Mouse (Mus musculus) liver, embryonic 12.5 days (tissue): ENCODE data around the gene Ube2g2. TPM values are rescaled to one million over a fixed set of nuclear protein-coding genes. Genes with fewer than 3 reads are reported as not detected.
A peak's percentile ranks its signal among the peaks of the same experiment; 100 is the strongest.

Experiments
- ATAC-seq: fragments of 200-750 bp; cut with Nextera tagmentation; 2 replicates; pipeline ENCODE4 v1.8.0; 2017; ENCODE audit warnings: moderate number of reproducible peaks, mild to moderate bottlenecking, moderate library complexity
- H3K27ac ChIP-seq: fragments of 300-500 bp; sonication (generic); 2 replicates; pipeline ENCODE4 v1.5.1; 2016; ENCODE audit warnings: mild to moderate bottlenecking
- H3K27me3 ChIP-seq: fragments of 300-500 bp; sonication (generic); replicated peaks from 2 replicates; pipeline ENCODE4 v1.6.1; 2016; ENCODE audit warnings: mild to moderate bottlenecking, moderate library complexity
- H3K36me3 ChIP-seq: fragments of 300-500 bp; sonication (generic); 2 replicates; pipeline ENCODE4 v1.6.1; 2016; ENCODE audit warnings: mild to moderate bottlenecking, moderate library complexity
- H3K4me1 ChIP-seq: fragments of 300-500 bp; sonication (generic); 2 replicates; pipeline ENCODE4 v1.6.1; 2016
- H3K4me2 ChIP-seq: fragments of 300-500 bp; sonication (generic); 2 replicates; pipeline ENCODE4 v1.6.1; 2016; ENCODE audit warnings: mild to moderate bottlenecking, moderate library complexity
- H3K4me3 ChIP-seq: fragments of 300-500 bp; sonication (generic); 2 replicates; pipeline ENCODE4 v1.5.1; 2016; ENCODE audit warnings: mild to moderate bottlenecking, moderate library complexity
- H3K9ac ChIP-seq: fragments of 300-500 bp; sonication (generic); 2 replicates; pipeline ENCODE4 v1.6.1; 2016; ENCODE audit warnings: mild to moderate bottlenecking, moderate library complexity
- H3K9me3 ChIP-seq: fragments of 300-500 bp; sonication (generic); replicated peaks from 2 replicates; pipeline ENCODE4 v1.6.1; 2016; ENCODE audit warnings: mild to moderate bottlenecking, moderate library complexity
- WGBS: fragments of 180-500 bp; shearing (Covaris S2); methylation state at CpG from one replicate; pipeline ENCODE4 v1.1.7; 2016; ENCODE audit not compliant: insufficient replicate concordance; 5-methylcytosine and 5-hydroxymethylcytosine counted together
- polyA plus RNA-seq: library from polyadenylated mRNA; unstranded; fragments of >200 nt; fragmentation: Nextera tagmentation; extraction: Ambion mirVana; gene quantifications from 2 replicates; pipeline ENCODE4 v1.2.1, GENCODE M21; 2016

Ube2g2 gene
- polyA plus RNA-seq, 1 experiment from 2014 or later = 59.9 TPM

DNA sequence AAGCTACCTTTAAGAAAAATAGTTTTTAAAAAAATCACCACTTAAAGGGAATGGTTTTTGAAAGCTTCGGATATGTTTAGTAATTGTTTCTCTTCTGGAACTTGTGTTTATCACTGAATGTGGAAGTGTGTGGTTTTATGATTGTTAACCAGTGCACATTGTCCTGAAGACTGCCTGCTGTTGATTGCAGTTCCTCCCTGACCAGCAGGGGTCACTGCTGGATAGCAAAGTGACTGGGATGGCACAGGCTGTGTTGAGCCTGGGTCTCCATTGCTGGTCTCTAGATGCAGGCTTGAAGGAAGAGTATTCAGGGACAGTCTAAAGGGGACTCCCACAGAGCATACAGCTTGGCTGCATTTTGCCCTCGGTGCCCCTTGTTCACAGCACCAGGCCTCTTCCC lies 5.4 kb downstream of the Ube2g2 start:
- Histone ChIP-seq H3K9me3 (no peaks in the 10 kb centered on the region), H3K27me3 (no peaks in the 10 kb centered on the region), H3K27ac (no peak overlapping the region), H3K4me3 (no peak overlapping the region), H3K9ac (no peak overlapping the region), H3K4me2 (no peak overlapping the region), H3K36me3 (peaks cover 59% of the 10 kb centered on the region), H3K4me1 (peaks cover 60% of the 10 kb centered on the region)
- WGBS = 34% methylated on average over 2 of the region's 2 CpGs
- ATAC-seq = peak; percentile 53; the same call in 1 of the 2 replicates

GRCm38 (mm10) chr10:77629163-77629562 lies 7.1 kb downstream of the Ube2g2 start:
- no peak overlapping the region for H3K4me3 ChIP-seq
- no peak overlapping the region for H3K9ac ChIP-seq
- peaks cover 47% of the 10 kb centered on the region for H3K4me1 ChIP-seq
- ATAC-seq = no peak
- H3K9me3 ChIP-seq = no peaks in the 10 kb centered on the region
- H3K4me2 ChIP-seq = no peak overlapping the region
- H3K36me3 ChIP-seq = peaks cover 71% of the 10 kb centered on the region
- WGBS = 74% methylated on average over 3 of the region's 3 CpGs
- H3K27ac ChIP-seq = no peak overlapping the region
- H3K27me3 ChIP-seq = no peaks in the 10 kb centered on the region

- H3K36me3 ChIP-seq = peaks cover 72% of the 10 kb centered on the region
- no peak overlapping the region for H3K4me3 ChIP-seq
- H3K27me3 ChIP-seq = no peaks in the 10 kb centered on the region
- 86% methylated on average over 1 of the region's 1 CpGs for WGBS
- no peak overlapping the region for H3K4me2 ChIP-seq
- no peak overlapping the region for H3K9ac ChIP-seq
- ATAC-seq = no peak
- no peaks in the 10 kb centered on the region for H3K9me3 ChIP-seq
- H3K4me1 ChIP-seq = peaks cover 43% of the 10 kb centered on the region
- no peak overlapping the region for H3K27ac ChIP-seq
These were observed 7.9 kb downstream of the Ube2g2 start for GRCm38 (mm10) chr10:77629970-77630369.

DNA sequence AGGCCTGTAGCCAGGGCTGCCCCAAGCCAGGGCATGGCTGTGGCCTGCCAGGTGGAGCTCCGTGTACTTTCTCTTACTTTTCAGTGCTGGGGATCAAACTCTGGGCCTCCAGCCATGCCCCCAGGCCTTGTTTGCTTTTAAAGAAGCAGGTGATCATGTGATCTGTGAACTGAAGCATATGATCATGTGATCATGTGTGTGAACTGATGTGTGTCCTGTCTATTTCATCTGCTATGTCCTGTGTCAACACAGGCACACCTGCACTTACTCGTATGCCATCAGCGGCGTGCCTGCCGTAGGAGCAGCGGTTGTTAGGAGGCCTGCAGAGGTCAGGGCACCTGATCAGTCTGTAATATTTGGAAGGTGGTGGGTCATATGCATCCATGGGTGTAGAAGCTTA lies 11.9 kb downstream of the Ube2g2 start:
- Histone ChIP-seq H3K9me3 (no peaks in the 10 kb centered on the region), H3K4me1 (peaks cover 10% of the 10 kb centered on the region; the same call in 1 of the 2 replicates), H3K9ac (no peak overlapping the region), H3K27me3 (no peaks in the 10 kb centered on the region), H3K4me3 (no peak overlapping the region), H3K36me3 (peaks cover 90% of the 10 kb centered on the region), H3K27ac (no peak overlapping the region), H3K4me2 (no peak overlapping the region)
- 90% methylated on average over 6 of the region's 6 CpGs for WGBS
- ATAC-seq = no peak

GRCm38 (mm10) chr10:77634452-77635231 lies 12.6 kb downstream of the Ube2g2 start:
- H3K4me1 ChIP-seq = peaks cover 10% of the 10 kb centered on the region; the same call in 1 of the 2 replicates
- 75% methylated on average over 13 of the region's 13 CpGs for WGBS
- ATAC-seq = no peak

GRCm38 (mm10) chr10:77636234-77636922 lies 14.3 kb downstream of the Ube2g2 start:
- Histone ChIP-seq H3K9ac (no peak overlapping the region), H3K4me3 (no peak overlapping the region), H3K36me3 (peaks cover 95% of the 10 kb centered on the region), H3K4me1 (peaks cover 4% of the 10 kb centered on the region; the same call in 1 of the 2 replicates), H3K9me3 (no peaks in the 10 kb centered on the region), H3K4me2 (no peak overlapping the region), H3K27ac (no peak overlapping the region), H3K27me3 (no peaks in the 10 kb centered on the region)
- 81% methylated on average over 7 of the region's 7 CpGs for WGBS
- no peak for ATAC-seq

More at GRCm38 (mm10) chr10:77634452-77635231, 12.6 kb downstream of the Ube2g2 start:
- Histone ChIP-seq H3K27ac (0 out of 2 replicates have a peak overlapping the region, but pooled peaks have one; percentile 19), H3K36me3 (peaks cover 93% of the 10 kb centered on the region), H3K4me3 (no peak overlapping the region), H3K9ac (no peak overlapping the region), H3K9me3 (no peaks in the 10 kb centered on the region), H3K27me3 (no peaks in the 10 kb centered on the region), H3K4me2 (no peak overlapping the region)

DNA sequence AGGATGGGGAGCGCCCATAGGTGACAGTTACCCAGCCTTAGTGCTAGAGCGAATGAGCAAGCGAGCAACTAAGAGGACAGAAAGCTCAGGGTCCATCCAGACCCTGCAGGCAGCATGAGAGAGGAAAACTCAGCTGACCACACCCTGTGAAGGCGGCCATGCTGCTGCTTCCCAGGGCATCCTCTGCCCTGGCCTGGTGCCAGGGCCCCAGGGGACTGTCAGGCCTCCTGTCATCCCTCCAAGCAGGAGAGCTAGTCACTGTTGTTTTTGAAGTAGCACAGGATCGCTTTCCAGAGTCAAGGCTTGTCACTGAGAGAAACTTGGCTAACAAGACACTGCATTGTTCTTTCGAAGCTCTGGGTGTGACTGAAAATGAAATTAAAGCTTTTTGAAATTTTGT lies 16.9 kb downstream of the Ube2g2 start:
- Histone ChIP-seq H3K9me3 (no peaks in the 10 kb centered on the region), H3K9ac (no peak overlapping the region), H3K27me3 (no peaks in the 10 kb centered on the region), H3K4me3 (no peak overlapping the region), H3K36me3 (peaks cover 96% of the 10 kb centered on the region), H3K27ac (no peak overlapping the region), H3K4me2 (no peak overlapping the region), H3K4me1 (peaks cover 4% of the 10 kb centered on the region; the same call in 1 of the 2 replicates)
- 86% methylated on average over 6 of the region's 6 CpGs for WGBS
- ATAC-seq = no peak

DNA sequence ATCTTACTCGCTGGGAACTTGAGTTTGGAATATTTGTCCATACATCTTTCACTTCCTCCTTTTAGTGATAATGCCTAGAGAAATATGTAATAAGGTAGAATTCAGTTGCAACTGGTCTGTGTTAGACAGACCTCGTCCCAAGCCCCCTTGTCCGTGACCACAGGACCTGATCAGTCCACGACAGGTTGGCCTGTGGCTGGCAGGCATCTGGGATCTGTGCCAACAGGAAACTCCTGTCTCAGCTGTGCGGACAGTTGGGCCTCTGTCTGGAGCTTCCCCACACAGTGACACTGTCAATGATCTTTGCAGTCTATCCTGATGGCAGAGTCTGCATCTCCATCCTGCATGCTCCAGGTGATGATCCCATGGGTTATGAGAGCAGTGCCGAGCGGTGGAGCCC lies 21.1 kb downstream of the Ube2g2 start:
- no peak overlapping the region for H3K27ac ChIP-seq
- no peak overlapping the region for H3K4me2 ChIP-seq
- H3K4me3 ChIP-seq = no peak overlapping the region
- no peaks in the 10 kb centered on the region for H3K27me3 ChIP-seq
- peaks cover 90% of the 10 kb centered on the region for H3K36me3 ChIP-seq
- 74% methylated on average over 7 of the region's 7 CpGs for WGBS
- ATAC-seq = no peak
- H3K4me1 ChIP-seq = no peaks in the 10 kb centered on the region
- no peak overlapping the region for H3K9ac ChIP-seq
- H3K9me3 ChIP-seq = no peaks in the 10 kb centered on the region

GRCm38 (mm10) chr10:77645571-77645970 lies 23.5 kb downstream of the Ube2g2 start:
- no peaks in the 10 kb centered on the region for H3K27me3 ChIP-seq
- peaks cover 68% of the 10 kb centered on the region for H3K36me3 ChIP-seq
- H3K4me1 ChIP-seq = no peaks in the 10 kb centered on the region
- no peak overlapping the region for H3K9ac ChIP-seq
- no peak overlapping the region for H3K4me3 ChIP-seq
- no peak for ATAC-seq
- no peaks in the 10 kb centered on the region for H3K9me3 ChIP-seq
- no peak overlapping the region for H3K27ac ChIP-seq
- no peak overlapping the region for H3K4me2 ChIP-seq
- 73% methylated on average over 5 of the region's 5 CpGs for WGBS

DNA sequence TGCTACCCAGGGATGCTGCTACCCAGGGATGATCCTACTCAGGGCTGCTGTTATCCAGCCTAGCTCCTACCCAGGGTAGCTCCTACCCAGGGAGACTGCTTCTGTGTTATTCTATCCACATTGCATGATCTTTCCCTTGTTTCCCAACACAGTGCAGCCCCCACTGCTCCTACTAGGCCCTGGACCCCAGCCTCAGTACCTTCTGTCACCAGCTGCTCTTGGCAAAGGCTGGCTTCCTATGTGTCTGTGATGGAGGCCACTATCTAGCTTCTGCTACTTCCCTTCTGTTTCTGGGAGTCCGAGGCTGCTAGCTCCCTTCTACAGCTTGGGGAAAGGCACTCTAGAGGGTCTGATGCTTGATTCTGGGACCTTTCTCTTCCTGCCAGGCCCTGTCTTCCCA lies 25.4 kb downstream of the Ube2g2 start:
- Histone ChIP-seq H3K4me2 (no peak overlapping the region), H3K4me1 (no peaks in the 10 kb centered on the region), H3K9me3 (no peaks in the 10 kb centered on the region), H3K27me3 (no peaks in the 10 kb centered on the region), H3K36me3 (peaks cover 49% of the 10 kb centered on the region), H3K4me3 (no peak overlapping the region), H3K9ac (no peak overlapping the region), H3K27ac (no peak overlapping the region)
- WGBS = 45% methylated on average over 1 of the region's 1 CpGs
- ATAC-seq = no peak

- Histone ChIP-seq H3K9ac (no peak overlapping the region), H3K4me3 (no peak overlapping the region), H3K9me3 (no peaks in the 10 kb centered on the region), H3K4me2 (no peak overlapping the region), H3K27ac (no peak overlapping the region), H3K27me3 (no peaks in the 10 kb centered on the region), H3K4me1 (no peaks in the 10 kb centered on the region), H3K36me3 (peaks cover 44% of the 10 kb centered on the region)
- no peak for ATAC-seq
- 80% methylated on average over 8 of the region's 8 CpGs for WGBS
These were observed 25.8 kb downstream of the Ube2g2 start for GRCm38 (mm10) chr10:77647901-77648300.

DNA sequence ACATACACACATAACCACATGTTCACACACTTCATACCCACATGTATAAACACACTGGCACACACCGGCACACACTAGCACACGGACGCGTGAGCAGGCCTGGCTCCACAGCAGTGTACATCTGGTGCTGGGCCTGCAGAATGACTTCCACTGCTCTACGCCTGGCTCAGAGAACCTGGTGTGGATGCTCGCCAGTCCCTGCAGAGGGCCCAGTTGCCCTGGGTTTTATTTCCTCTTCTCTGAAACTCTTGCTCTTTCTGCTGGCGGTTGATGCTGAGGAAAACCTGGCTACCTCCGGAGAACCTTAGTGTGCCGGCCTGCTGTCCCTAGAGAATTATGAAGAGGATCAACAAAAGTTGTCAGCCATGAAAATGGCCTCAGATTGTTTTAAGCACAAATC lies 30.0 kb downstream of the Ube2g2 start:
- H3K4me2 ChIP-seq = no peak overlapping the region
- peaks cover 3% of the 10 kb centered on the region for H3K36me3 ChIP-seq
- no peaks in the 10 kb centered on the region for H3K4me1 ChIP-seq
- ATAC-seq = no peak
- no peak overlapping the region for H3K4me3 ChIP-seq
- no peak overlapping the region for H3K27ac ChIP-seq
- 79% methylated on average over 9 of the region's 9 CpGs for WGBS
- no peak overlapping the region for H3K9ac ChIP-seq
- H3K27me3 ChIP-seq = no peaks in the 10 kb centered on the region
- no peaks in the 10 kb centered on the region for H3K9me3 ChIP-seq
